Mouse (Mus musculus): Measurements from ENCODE around the gene Syn3. TPM values are rescaled to one million over a fixed set of nuclear protein-coding genes. Genes with fewer than 3 reads are reported as not detected.

Gene Syn3
- not detected for polyA plus RNA-seq (2015; fragmentation: Illumina TruSeq; extraction: RNeasy Lipid Tissue Mini Kit (QIAGEN cat#74804); ENCODE audit: insufficient read depth, low replicate concordance)

DNA sequence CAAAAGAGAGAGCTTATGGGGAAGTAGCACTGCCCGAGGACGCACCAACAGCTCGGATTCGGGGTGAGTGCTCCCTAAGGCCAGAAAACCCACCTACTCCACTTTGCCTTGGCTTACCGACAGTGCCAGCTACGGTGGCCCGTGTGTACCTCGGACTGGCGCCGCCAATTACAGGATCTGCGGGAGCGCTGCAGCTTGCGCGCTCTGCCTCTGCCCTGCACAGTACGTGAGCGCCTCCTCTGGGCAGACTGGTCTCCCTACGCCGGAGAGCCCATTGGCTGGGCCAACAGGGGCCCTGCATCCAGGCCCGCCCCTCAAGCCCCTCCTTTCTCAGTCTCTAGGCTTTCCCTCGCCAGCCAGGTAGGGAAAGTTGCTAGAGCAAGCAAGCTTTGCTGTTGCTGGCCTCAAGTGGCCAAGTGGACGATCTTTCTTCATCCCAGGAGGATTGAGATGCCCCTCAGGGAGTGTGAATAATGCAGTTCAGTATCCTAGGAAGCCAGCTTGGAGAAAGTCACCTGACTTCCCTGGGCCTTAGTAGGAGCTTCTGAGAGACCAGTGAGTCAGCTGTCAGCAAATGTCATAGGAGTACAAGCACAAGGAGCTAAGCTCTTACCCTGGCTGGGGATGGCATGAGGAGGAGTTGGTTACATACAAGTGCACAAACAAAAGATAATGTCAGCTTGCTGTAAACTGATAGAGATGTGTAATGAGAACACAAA, at the start of gene Syn3:
Gene Syn3 (minus strand): TSS at position 224 of the 719 bp plus-strand sequence.

DNA sequence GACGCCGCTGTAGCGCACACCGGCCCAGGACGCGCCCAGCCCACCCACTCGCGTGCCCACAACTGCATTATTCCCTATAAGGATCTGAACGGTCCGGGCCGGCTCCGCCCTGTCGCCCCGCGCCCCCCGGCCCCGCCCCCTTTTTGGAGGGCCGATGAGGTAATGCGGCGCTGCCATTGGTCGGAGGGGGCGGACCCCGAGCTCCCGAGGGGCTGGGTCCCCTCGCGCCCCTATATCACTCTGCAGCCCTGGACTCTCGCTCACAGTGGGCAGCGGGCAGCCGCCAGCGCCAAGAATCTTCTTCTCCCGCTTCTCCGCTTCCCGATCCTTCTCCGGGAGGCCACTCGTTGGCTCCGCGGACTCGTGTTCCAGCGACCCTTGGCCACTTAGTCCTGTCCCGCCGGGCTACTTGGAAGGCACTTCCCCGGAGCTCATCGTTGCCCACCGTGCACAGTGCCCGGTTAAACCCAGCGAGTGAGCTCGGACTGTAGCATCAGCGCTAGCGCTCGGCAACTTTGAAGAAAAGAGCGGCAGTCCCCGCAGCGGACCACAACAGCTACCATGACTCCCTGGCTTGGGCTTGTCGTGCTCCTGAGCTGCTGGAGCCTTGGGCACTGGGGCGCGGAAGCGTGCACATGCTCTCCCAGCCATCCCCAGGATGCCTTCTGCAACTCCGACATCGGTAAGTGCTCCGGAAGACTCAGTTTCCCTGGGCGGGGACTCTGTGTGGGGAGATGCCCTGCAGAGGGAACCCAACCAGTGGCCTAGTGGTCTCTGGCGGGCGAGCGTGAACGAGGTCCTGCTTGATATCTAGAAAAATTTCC, 198.2 kb downstream of the Syn3 start, which contains the start of gene Timp3:
Gene Timp3 (plus strand): TSS at position 80 of the 824 bp plus-strand sequence.

DNA sequence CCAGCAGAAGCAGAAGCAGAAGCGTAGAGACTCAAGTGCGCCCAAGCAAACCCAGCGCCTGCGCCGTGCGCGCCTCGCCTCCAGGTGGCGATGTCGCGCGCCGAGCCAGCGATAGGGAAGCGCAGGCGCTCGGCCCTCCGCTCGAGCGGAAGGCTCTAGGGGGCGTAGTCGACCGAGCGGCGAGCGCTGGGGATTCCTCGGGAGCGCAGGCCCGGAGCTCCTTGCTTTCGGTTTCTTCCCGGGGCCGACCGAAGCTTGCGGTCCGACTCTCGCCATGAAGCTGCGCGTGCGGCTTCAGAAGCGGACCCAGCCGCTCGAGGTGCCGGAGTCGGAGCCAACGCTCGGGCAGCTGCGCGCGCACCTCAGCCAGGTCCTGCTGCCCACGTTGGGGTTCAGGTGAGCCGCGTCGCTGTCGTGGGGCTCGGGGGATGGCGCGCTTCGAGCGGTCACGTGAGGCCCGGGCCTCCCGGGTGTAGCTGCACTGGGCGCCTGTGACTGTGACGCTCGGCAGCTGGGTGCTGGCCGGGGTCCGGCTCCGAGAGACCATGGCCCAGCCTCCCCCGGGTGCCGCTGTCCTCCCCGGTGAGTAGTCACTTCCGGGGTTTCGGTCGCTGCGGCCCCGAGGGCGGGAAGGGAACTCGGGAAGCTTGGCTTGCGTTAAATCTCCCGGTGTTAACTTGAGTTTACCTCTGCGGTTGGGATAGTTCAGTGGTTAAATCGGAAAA, 476.8 kb downstream of the Syn3 start, which contains the start of gene Fbxo7:
Gene Fbxo7 (plus strand): TSS at position 224 of the 725 bp plus-strand sequence.

DNA sequence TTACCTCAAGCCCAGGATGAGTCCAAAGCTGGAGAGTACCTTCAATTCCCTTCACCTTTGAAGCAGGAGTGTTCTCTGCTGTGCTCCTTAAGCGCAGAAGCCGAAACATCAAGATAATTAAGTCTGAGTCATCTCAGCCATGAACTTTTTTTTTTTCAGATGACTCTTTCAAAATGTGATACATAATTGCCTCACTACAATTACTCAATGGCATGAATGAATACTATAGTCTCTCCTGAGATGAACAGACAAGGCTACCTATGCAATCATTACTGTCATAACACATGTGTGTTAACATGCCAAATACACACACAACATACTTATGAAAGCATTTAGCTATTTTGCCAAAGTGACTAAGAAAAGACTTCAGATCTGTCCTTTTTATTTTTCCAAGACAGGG, 486.9 kb downstream of the Syn3 start, which contains the start of gene Bpifc:
Gene Bpifc (minus strand): TSS at position 115 of the 400 bp plus-strand sequence.

Other genes with a start within 250 kb of the Syn3 start
- gene Timp3, start 198.5 kb downstream of the Syn3 start, polyA plus RNA-seq (2015; fragmentation: Illumina TruSeq; extraction: RNeasy Lipid Tissue Mini Kit (QIAGEN cat#74804); ENCODE audit: insufficient read depth, low replicate concordance): 73.3 TPM
- 843 TPM for gene Hsp90b1, start 206.6 kb upstream of the Syn3 start, polyA plus RNA-seq (2015; fragmentation: Illumina TruSeq; extraction: RNeasy Lipid Tissue Mini Kit (QIAGEN cat#74804); ENCODE audit: insufficient read depth, low replicate concordance)
- gene Ttc41, start 206.9 kb upstream of the Syn3 start, polyA plus RNA-seq (2015; fragmentation: Illumina TruSeq; extraction: RNeasy Lipid Tissue Mini Kit (QIAGEN cat#74804); ENCODE audit: insufficient read depth, low replicate concordance): 3.1 TPM